Mouse (Mus musculus): ENCODE measurements around the gene 1810024B03Rik. TPM values are rescaled to one million over a fixed set of nuclear protein-coding genes. Genes with fewer than 3 reads are reported as not detected.

Gene 1810024B03Rik
- 0.59 TPM for polyA plus RNA-seq (2017; shearing (Covaris generic))

DNA sequence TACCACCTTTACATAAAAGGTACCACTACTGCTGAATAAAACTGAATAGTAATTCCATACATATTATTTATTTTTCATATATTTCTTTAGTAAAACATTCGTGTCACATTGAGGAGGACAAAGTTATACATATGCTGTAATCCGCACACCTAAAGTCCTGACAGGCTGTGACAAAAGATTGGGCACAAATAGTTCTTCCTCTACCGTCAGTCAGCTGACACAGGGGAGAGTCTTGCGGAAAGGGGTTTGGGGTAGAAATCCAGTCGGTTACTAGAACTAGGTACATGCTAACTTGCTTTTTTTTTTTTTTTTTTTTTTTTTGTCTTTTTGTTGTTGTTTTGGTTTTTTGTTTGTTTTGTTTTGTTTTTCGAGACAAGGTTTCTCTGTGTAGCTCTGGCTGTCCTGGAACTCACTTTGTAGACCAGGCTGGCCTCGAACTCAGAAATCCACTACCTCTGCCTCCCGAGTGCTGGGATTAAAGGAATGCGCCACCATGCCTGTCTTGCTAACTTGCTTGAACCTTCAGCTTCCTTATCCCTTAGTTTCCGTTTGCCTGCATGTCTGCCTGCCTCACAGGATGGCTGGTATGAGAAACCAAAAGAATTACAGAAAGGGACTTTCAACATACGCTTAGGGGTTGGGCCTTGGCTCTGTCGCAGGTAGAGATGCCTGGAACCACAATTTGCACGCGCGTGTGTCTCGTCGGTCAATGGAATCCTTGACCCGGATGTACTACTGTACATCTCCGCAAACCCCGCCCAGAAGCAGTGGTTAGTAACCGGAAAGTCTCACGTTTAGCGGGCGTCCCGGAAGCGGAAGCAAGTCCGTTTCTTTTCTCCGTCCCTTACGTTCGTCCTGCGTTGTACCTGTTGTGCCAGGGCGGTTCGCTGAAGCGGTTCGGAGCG lies at the start of gene 1810024B03Rik, which contains the start of gene Snrnp200:
TSS of gene 1810024B03Rik (minus strand) at position 734 of the 905 bp plus-strand sequence.
TSS of gene Snrnp200 (plus strand) at position 840 of the 905 bp plus-strand sequence.

DNA sequence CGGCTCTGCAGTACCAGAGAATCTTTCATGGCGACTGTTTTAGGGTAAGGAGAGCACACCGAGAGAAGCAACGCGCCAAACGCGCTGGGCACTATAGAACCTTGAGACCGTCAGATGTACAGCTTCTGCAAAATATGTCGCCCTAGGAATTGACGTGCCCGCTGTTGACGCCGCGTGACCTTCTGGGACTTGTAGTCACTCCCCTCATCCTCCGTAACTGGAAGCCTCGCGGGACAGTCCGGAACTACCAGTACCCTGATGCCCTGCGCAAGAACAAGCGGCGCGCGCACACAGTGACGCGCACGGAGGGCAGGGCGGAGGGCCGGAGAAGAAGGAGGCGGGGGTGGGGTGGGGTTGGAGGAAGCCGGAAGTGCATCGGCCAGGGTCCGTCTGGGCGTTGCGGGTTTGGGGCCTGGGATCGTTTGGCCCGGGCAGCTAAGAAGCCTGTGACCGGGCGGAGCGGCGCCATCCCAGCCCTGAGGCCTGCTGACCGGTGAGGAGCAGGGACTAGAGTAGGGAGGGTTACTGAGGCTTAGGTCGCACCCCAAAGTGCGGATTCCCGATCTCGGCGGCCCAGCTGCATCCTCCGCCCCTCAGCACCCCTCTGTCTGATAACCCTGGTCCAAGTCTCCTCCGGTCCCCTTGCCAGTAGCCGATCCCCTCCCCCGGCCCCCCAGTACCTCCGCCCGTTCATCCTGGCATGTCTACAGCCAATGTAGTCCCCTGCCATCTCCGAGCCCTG lies 39.7 kb upstream of the 1810024B03Rik start, which contains the start of the genes Ciao1 and Tmem127:
TSS of gene Ciao1 (minus strand) at position 225 of the 742 bp plus-strand sequence.
TSS of gene Tmem127 (plus strand) at position 317 of the 742 bp plus-strand sequence.

DNA sequence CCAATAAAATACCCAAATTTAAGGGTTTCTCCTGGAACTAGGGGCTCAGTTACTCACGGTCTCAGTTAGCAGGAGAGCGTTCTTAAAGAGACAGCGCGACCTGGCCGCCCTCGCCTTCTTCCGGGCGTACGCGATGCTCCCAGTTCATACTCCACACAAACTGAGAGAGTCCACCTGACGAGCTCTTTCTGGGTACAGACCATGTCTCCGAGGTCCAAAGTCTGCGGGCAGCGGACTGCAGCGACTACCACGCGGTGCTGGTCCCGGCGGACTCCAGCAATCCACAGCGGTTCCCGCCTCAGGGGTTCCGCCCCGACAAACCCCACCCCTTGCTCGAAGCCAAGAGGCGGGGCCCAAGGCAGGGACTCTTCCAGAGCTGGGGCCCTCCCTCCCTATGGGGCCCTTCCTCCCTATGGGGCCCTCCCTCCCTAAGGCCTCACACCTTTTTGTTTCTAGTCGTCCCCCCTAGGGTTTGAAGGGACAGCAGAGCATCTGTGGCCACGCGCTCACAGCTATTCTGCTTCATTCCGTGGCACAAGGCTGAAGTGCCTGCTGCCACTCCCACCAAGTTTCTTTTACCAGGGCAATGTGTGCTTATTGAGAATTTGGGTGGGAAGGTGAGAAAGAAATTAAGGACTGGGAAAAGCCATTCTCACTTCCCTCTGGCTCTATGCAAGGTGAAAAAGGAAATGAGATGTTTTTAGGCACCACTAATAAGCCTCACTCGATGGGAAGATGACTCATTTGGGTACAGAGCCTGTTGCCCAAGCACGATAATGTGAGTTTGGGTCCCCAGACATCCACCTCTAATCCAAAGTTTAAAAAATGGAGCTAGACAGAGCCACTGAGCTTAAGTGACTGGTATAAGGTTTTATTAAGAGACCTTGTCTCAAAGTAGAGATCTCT lies 64.7 kb downstream of the 1810024B03Rik start, which contains the start of gene Itpripl1:
TSS of gene Itpripl1 (minus strand) at position 285 of the 906 bp plus-strand sequence.

Other genes starting within 250 kb of the 1810024B03Rik start
- gene Ap4e1, start 199.6 kb downstream of the 1810024B03Rik start, polyA plus RNA-seq (2017; shearing (Covaris generic)) = 10.9 TPM
- 50.8 TPM for gene Blvra, start 137.6 kb downstream of the 1810024B03Rik start, polyA plus RNA-seq (2017; shearing (Covaris generic))
- 2.9 TPM for gene Ncaph, start 74.3 kb downstream of the 1810024B03Rik start, polyA plus RNA-seq (2017; shearing (Covaris generic))
- 3.5 TPM for gene Itpripl1, start 64.8 kb downstream of the 1810024B03Rik start, polyA plus RNA-seq (2017; shearing (Covaris generic))
- gene Snrnp200, start 106 bp upstream of the 1810024B03Rik start, polyA plus RNA-seq (2017; shearing (Covaris generic)) = 90.0 TPM
- 59.5 TPM for gene Ciao1, start 39.5 kb upstream of the 1810024B03Rik start, polyA plus RNA-seq (2017; shearing (Covaris generic))
- 31.5 TPM for gene Tmem127, start 39.6 kb upstream of the 1810024B03Rik start, polyA plus RNA-seq (2017; shearing (Covaris generic))
- gene Stard7, start 61.9 kb upstream of the 1810024B03Rik start, polyA plus RNA-seq (2017; shearing (Covaris generic)) = 55.0 TPM
- 1,044 TPM for gene Dusp2, start 127.9 kb upstream of the 1810024B03Rik start, polyA plus RNA-seq (2017; shearing (Covaris generic))
- 0.32 TPM for gene Astl, start 130.4 kb upstream of the 1810024B03Rik start, polyA plus RNA-seq (2017; shearing (Covaris generic))
- 0.22 TPM for gene Adra2b, start 154.9 kb upstream of the 1810024B03Rik start, polyA plus RNA-seq (2017; shearing (Covaris generic))
- 0.57 TPM for gene Gpat2, start 216.9 kb upstream of the 1810024B03Rik start, polyA plus RNA-seq (2017; shearing (Covaris generic))
- gene Fahd2a, start 236.3 kb upstream of the 1810024B03Rik start, polyA plus RNA-seq (2017; shearing (Covaris generic)) = 22.9 TPM

All from effector memory CD4-positive, alpha-beta T cell, adult 7 months (primary cell).